Mouse (Mus musculus) intestine, postnatal 0 days (tissue): ENCODE results near the gene Mdga1. TPM values are rescaled to one million over a fixed set of nuclear protein-coding genes. Genes with fewer than 3 reads are reported as not detected.
A peak's percentile ranks its signal among the peaks of the same experiment; 100 is the strongest.

Experiments
- ATAC-seq: fragments of 200-750 bp; cut with Nextera tagmentation; 2 replicates; pipeline ENCODE4 v1.8.0; 2017; ENCODE audit warnings: mild to moderate bottlenecking, moderate TSS enrichment, moderate library complexity
- H3K27ac ChIP-seq: fragments of 300-500 bp; sonication (generic); 2 replicates; pipeline ENCODE4 v1.5.1; 2014; ENCODE audit warnings: mild to moderate bottlenecking, low read depth, low read length, moderate library complexity
- H3K27me3 ChIP-seq: fragments of 300-500 bp; sonication (generic); replicated peaks from 2 replicates; pipeline ENCODE4 v1.6.1; 2014; ENCODE audit warnings: low read length, mixed read lengths; ENCODE audit not compliant: control insufficient read depth, insufficient read depth
- H3K36me3 ChIP-seq: fragments of 300-500 bp; sonication (generic); 2 replicates; pipeline ENCODE4 v1.6.1; 2014; ENCODE audit warnings: mild to moderate bottlenecking, moderate library complexity; ENCODE audit not compliant: control insufficient read depth, insufficient read depth
- H3K4me1 ChIP-seq: fragments of 300-500 bp; sonication (generic); replicated peaks from 2 replicates; pipeline ENCODE4 v1.6.1; 2014; ENCODE audit warnings: antibody characterized with exemption, low read length, mixed read lengths; ENCODE audit not compliant: control insufficient read depth, insufficient read depth
- H3K4me2 ChIP-seq: fragments of 300-500 bp; sonication (generic); replicated peaks from 2 replicates; pipeline ENCODE4 v1.6.1; 2014; ENCODE audit warnings: low read depth, mild to moderate bottlenecking, moderate library complexity
- H3K4me3 ChIP-seq: fragments of 300-500 bp; sonication (generic); 2 replicates; pipeline ENCODE4 v1.5.1; 2014; ENCODE audit warnings: low read depth, low read length
- H3K9ac ChIP-seq: fragments of 300-500 bp; sonication (generic); 2 replicates; pipeline ENCODE4 v1.6.1; 2014; ENCODE audit warnings: mild to moderate bottlenecking, low read depth, low read length
- H3K9me3 ChIP-seq: fragments of 300-500 bp; sonication (generic); 2 replicates; pipeline ENCODE4 v1.6.1; 2016; ENCODE audit warnings: mixed run types; ENCODE audit not compliant: control insufficient read depth
- CTCF ChIP-seq: sonication (generic); IDR thresholded peaks from 2 replicates; pipeline ENCODE4 v1.5.1; 2016; ENCODE audit warnings: low read depth, mild to moderate bottlenecking, control low read depth, antibody characterized with exemption, moderate library complexity
- WGBS: fragments of 180-500 bp; shearing (Covaris S2); extraction: QIAGEN DNeasy Blood & Tissue Kit; methylation state at CpG from one replicate; pipeline ENCODE4 v1.1.7; 2014; 5-methylcytosine and 5-hydroxymethylcytosine counted together
- polyA plus RNA-seq: library from polyadenylated mRNA; unstranded; fragments of >200 nt; fragmentation: Nextera tagmentation; extraction: Ambion mirVana; gene quantifications from 2 replicates; pipeline ENCODE4 v1.2.1, GENCODE M21; 2015

The Mdga1 gene
- polyA plus RNA-seq, 1 experiment from 2014 or later, result 0.73 TPM

GRCm38 (mm10) chr17:29951100-29951499 is 18.8 kb downstream of the Mdga1 start:
- Histone ChIP-seq H3K4me1 (no peaks in the 10 kb centered on the region), H3K9ac (no peak overlapping the region), H3K36me3 (no peaks in the 10 kb centered on the region), H3K27ac (no peak overlapping the region), H3K4me2 (0 out of 2 replicates have a peak overlapping the region, but pooled peaks have one; percentile 6), H3K4me3 (no peak overlapping the region), H3K9me3 (no peaks in the 10 kb centered on the region), H3K27me3 (no peaks in the 10 kb centered on the region)
- peak; percentile 76 for ATAC-seq
- WGBS, result 16% methylated on average over 6 of the region's 6 CpGs
- no peak for TF ChIP-seq CTCF

GRCm38 (mm10) chr17:29950574-29950973 is 19.3 kb downstream of the Mdga1 start:
- no peak; the same call in 1 of the 2 replicates for ATAC-seq

GRCm38 (mm10) chr17:29947271-29947714 is 22.6 kb downstream of the Mdga1 start:
- Histone ChIP-seq H3K27me3 (no peaks in the 10 kb centered on the region), H3K36me3 (no peaks in the 10 kb centered on the region), H3K9me3 (no peaks in the 10 kb centered on the region), H3K27ac (no peak overlapping the region), H3K4me3 (no peak overlapping the region), H3K9ac (no peak overlapping the region), H3K4me1 (no peaks in the 10 kb centered on the region), H3K4me2 (no peak overlapping the region)
- ATAC-seq, result no peak
- TF ChIP-seq CTCF, result no peak
- WGBS, result 61% methylated on average over 5 of the region's 5 CpGs

More at GRCm38 (mm10) chr17:29950574-29950973, 19.3 kb downstream of the Mdga1 start:
- Histone ChIP-seq H3K4me1 (no peaks in the 10 kb centered on the region), H3K9ac (no peak overlapping the region), H3K27ac (no peak overlapping the region), H3K9me3 (no peaks in the 10 kb centered on the region), H3K4me2 (0 out of 2 replicates have a peak overlapping the region, but pooled peaks have one; percentile 6), H3K4me3 (no peak overlapping the region), H3K36me3 (no peaks in the 10 kb centered on the region), H3K27me3 (no peaks in the 10 kb centered on the region)
- TF ChIP-seq CTCF, result no peak
- WGBS, result 55% methylated on average over 8 of the region's 8 CpGs

DNA sequence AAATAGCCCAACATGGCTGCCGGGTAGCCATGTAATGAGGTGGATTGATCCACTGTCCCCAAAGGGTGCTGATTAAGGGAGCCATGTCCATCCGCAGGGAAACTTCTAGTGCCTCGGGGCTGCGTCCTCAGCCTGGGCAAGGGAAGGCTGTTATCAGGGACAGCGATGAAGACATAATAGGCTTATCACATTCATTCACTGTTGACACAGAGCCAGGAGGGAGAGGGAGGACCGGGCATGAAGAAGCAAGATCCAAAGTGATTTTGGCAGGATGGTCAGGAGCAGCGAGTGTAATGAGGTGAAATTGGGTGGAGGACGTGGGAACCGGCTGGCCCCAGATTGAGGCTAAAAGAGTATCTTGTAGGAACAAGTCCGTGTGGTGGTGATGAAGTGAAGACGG is 25.5 kb downstream of the Mdga1 start:
- 69% methylated on average over 11 of the region's 11 CpGs for WGBS
- no peak for ATAC-seq
- Histone ChIP-seq H3K36me3 (no peaks in the 10 kb centered on the region), H3K4me2 (no peak overlapping the region), H3K4me3 (no peak overlapping the region), H3K9me3 (no peaks in the 10 kb centered on the region), H3K9ac (no peak overlapping the region), H3K27ac (no peak overlapping the region), H3K27me3 (no peaks in the 10 kb centered on the region), H3K4me1 (no peaks in the 10 kb centered on the region)
- TF ChIP-seq CTCF, result no peak

- H3K9ac ChIP-seq, result no peak overlapping the region
- no peak overlapping the region for H3K4me2 ChIP-seq
- ATAC-seq, result no peak
- no peak overlapping the region for H3K27ac ChIP-seq
- no peaks in the 10 kb centered on the region for H3K4me1 ChIP-seq
- H3K27me3 ChIP-seq, result no peaks in the 10 kb centered on the region
- H3K36me3 ChIP-seq, result no peaks in the 10 kb centered on the region
- TF ChIP-seq CTCF, result no peak
- H3K9me3 ChIP-seq, result no peaks in the 10 kb centered on the region
- WGBS, result 83% methylated on average over 5 of the region's 5 CpGs
- H3K4me3 ChIP-seq, result no peak overlapping the region
Observed at GRCm38 (mm10) chr17:29939011-29939410, 30.9 kb downstream of the Mdga1 start.

- no peak overlapping the region for H3K27ac ChIP-seq
- no peaks in the 10 kb centered on the region for H3K4me1 ChIP-seq
- 81% methylated on average over 9 of the region's 9 CpGs for WGBS
- no peak overlapping the region for H3K4me2 ChIP-seq
- H3K9me3 ChIP-seq, result no peaks in the 10 kb centered on the region
- no peak for ATAC-seq
- H3K36me3 ChIP-seq, result no peaks in the 10 kb centered on the region
- no peak overlapping the region for H3K4me3 ChIP-seq
- TF ChIP-seq CTCF, result no peak
- no peaks in the 10 kb centered on the region for H3K27me3 ChIP-seq
- no peak overlapping the region for H3K9ac ChIP-seq
Observed at GRCm38 (mm10) chr17:29937350-29937781, 32.5 kb downstream of the Mdga1 start.
